Mouse (Mus musculus): ENCODE data around the gene Irak3.

GRCm38 (mm10) chr10:120164931-120165792 lies 36.8 kb downstream of the Irak3 start:
- TF ChIP-seq CTCF (IDR thresholded peaks at IDR 0.05; ENCODE audit: low read depth) (no peak), EP300 (IDR thresholded peaks at IDR 0.05; ENCODE audit: low read depth) (no peak)
